Mouse (Mus musculus): Measurements from ENCODE around the gene Exosc2.

Exosc2 gene

GRCm38 (mm10) chr2:31670551-31671035 is at the start of gene Exosc2:
Gene Exosc2 (plus strand): TSS chr2:31670715.
- ChIA-PET CTCF (interaction anchor here in 3 of 4 experiments (0.6 to 1.8 kb wide), 8 partner anchors 13 to 371 kb away, joined by 3 to 6 read pairs (median 4); no protein-coding TSS in a partner anchor), POLR2A (interaction anchor here (0.8 to 2.1 kb wide), 29 partner anchors 8 to 478 kb away, joined by 3 to 17 read pairs (median 4); partner anchors contain the start of genes Abl1 (in 4 of the 4) and Fubp3 (in 1 of the 4))

- POLR2A ChIA-PET: interaction anchor here in 1 of 4 experiments (0.7 to 1.3 kb wide), 2 partner anchors 22 to 47 kb away, joined by 3 to 5 read pairs; no protein-coding TSS in a partner anchor
- CTCF ChIA-PET: interaction anchor here in 2 of 4 experiments (0.7 to 1.6 kb wide), 2 partner anchors 22 to 198 kb away, joined by 3 to 4 read pairs; no protein-coding TSS in a partner anchor
Measured at GRCm38 (mm10) chr2:31633531-31633930, 37.0 kb upstream of the Exosc2 start.

GRCm38 (mm10) chr2:31635281-31636137 is 35.0 kb upstream of the Exosc2 start:
- POLR2A ChIA-PET: interaction anchor here in 2 of 4 experiments (1.0 to 1.5 kb wide), 11 partner anchors 10 to 84 kb away, joined by 3 to 9 read pairs (median 4); partner anchors contain the start of gene Abl1 (in 1 of the 2)
- CTCF ChIA-PET: interaction anchor here in 2 of 4 experiments (0.8 to 1.8 kb wide), 3 partner anchors 19 to 152 kb away, joined by 4 to 6 read pairs (median 4); no protein-coding TSS in a partner anchor

DNA sequence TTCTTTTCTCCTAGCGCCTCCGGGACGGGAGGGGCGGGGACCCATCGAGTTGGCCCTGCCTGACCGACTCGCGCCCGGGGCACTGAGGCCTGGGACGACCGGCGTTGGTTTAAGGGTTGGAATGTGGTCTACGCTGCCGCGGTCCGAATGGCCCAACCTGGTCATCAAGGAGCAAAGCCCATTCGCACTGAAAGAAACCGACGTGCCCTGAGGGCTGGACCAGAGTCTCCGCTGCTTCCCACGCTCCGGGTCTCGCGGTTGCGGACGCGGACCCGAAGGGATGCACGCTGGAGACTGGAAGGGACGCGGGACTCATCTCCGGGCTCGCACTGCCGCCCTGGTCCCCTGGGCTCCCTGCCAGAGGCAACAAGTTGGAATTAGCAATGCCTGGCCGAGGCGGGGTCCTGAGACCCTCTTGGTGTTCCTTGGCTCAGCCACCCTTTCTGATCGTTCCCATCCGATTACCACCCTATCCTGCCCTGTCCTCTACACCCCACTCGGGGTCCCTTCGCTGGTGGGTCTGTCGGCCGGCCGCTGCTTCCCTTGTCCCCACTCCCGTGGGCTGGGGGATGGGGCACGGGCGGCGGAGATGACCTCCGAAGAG is 34.3 kb upstream of the Exosc2 start:
- POLR2A ChIA-PET: interaction anchor here in 2 of 4 experiments (1.0 to 1.5 kb wide), 5 partner anchors 15 to 85 kb away, joined by 3 to 6 read pairs (median 3); partner anchors contain the start of gene Abl1 (in 1 of the 2)

GRCm38 (mm10) chr2:31636742-31637141 is 33.8 kb upstream of the Exosc2 start:
- ChIA-PET POLR2A (interaction anchor here in 1 of 4 experiments (0.5 kb wide), 1 partner anchor 66 kb away, joined by 5 read pairs; no protein-coding TSS in a partner anchor), CTCF (no interaction called here)

More for the DNA sequence above, 34.3 kb upstream of the Exosc2 start:
- CTCF ChIA-PET: interaction anchor here in 1 of 4 experiments (1.8 kb wide), 1 partner anchor 25 kb away, joined by 6 read pairs; no protein-coding TSS in a partner anchor

DNA sequence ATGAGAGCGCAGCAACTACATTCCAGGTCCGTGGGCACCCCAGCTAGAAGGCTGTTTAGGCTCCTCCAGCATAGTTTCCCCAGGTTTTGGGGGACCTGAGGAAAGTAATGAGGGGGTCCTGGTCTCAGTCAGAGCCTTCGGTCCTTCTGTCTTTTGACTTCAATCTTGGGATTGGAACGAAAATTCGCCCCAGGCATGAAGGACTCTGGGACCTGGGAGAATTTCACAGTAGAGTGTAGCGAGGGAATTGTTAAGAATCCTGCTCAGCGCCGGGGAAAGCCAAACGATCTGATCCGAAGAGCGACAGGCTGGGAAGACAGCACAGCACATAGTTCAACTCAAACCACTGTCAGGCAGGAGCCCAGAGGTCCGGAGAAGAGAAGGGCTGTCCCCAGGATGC is 33.2 kb upstream of the Exosc2 start:
- POLR2A ChIA-PET: interaction anchor here in 3 of 4 experiments (0.5 to 1.5 kb wide), 4 partner anchors 67 to 168 kb away, joined by 3 to 5 read pairs (median 3); partner anchors contain the start of gene Ass1 (in 1 of the 3)
- CTCF ChIA-PET: interaction anchor here in 1 of 4 experiments (1.0 kb wide), 1 partner anchor 155 kb away, joined by 3 read pairs; no protein-coding TSS in a partner anchor

DNA sequence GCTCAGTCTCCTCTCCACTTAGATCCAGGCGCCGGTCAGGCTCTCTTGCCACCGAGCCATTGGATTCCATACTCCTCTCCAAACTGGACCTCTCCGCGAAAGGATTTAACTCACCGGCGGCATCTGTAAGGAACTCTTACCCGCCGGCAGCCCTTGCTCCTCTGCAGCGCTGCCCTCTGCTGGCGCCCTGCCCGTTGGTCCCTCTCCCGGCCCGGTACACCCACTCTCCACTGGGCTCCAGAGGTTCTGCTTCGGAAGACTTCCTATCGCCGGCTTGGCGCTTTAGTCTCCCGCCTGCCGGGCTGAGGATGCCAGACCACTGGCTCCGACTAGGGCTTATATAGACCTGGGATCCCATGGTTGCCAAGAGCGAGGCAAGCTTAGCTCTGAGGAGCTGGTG is 32.7 kb upstream of the Exosc2 start:
- CTCF ChIA-PET: interaction anchor here in 1 of 4 experiments (0.6 to 1.0 kb wide), 5 partner anchors 17 to 333 kb away, joined by 3 read pairs; no protein-coding TSS in a partner anchor
- POLR2A ChIA-PET: interaction anchor here in 3 of 4 experiments (0.6 to 2.1 kb wide), 10 partner anchors 14 to 263 kb away, joined by 3 to 14 read pairs (median 4); partner anchors contain the start of genes Ass1 (in 1 of the 3) and Exosc2 (in 1 of the 3)

- ChIA-PET POLR2A (interaction anchor here (0.6 to 2.1 kb wide), 18 partner anchors 13 to 1190 kb away, joined by 3 to 14 read pairs (median 3); partner anchors contain the start of genes Abl1 (in 1 of the 4), Ass1 (in 1 of the 4) and Exosc2 (in 1 of the 4)), CTCF (interaction anchor here in 2 of 4 experiments (0.6 to 1.4 kb wide), 7 partner anchors 12 to 334 kb away, joined by 3 read pairs; partner anchors contain the start of gene Exosc2 (in 1 of the 2))
Measured at GRCm38 (mm10) chr2:31638581-31639465, 31.7 kb upstream of the Exosc2 start.

GRCm38 (mm10) chr2:31639466-31639760 is 31.1 kb upstream of the Exosc2 start:
- ChIA-PET POLR2A (interaction anchor here (0.6 to 2.1 kb wide), 11 partner anchors 12 to 1191 kb away, joined by 3 to 14 read pairs (median 3); partner anchors contain the start of gene Abl1 (in 1 of the 4)), CTCF (interaction anchor here in 2 of 4 experiments (1.4 kb wide), 2 partner anchors 13 to 31 kb away, joined by 3 read pairs; partner anchors contain the start of gene Exosc2 (in 1 of the 2))

GRCm38 (mm10) chr2:31639901-31640608 is 30.5 kb upstream of the Exosc2 start, which contains the start of gene Prdm12:
Gene Prdm12 (plus strand): TSS chr2:31640037.
- ChIA-PET POLR2A (interaction anchor here in 3 of 4 experiments (0.6 to 2.1 kb wide), 5 partner anchors 11 to 1191 kb away, joined by 3 to 14 read pairs (median 4); no protein-coding TSS in a partner anchor), CTCF (interaction anchor here in 2 of 4 experiments (0.6 to 1.4 kb wide), 2 partner anchors 13 to 150 kb away, joined by 3 read pairs; no protein-coding TSS in a partner anchor)

- ChIA-PET POLR2A (interaction anchor here (0.5 to 2.4 kb wide), 12 partner anchors 9 to 326 kb away, joined by 3 to 25 read pairs (median 4); partner anchors contain the start of gene Fubp3 (in 1 of the 4)), CTCF (interaction anchor here in 3 of 4 experiments (0.6 to 2.2 kb wide), 5 partner anchors 11 to 169 kb away, joined by 3 to 5 read pairs (median 3); no protein-coding TSS in a partner anchor)
Measured at GRCm38 (mm10) chr2:31640609-31641507, 29.7 kb upstream of the Exosc2 start.

DNA sequence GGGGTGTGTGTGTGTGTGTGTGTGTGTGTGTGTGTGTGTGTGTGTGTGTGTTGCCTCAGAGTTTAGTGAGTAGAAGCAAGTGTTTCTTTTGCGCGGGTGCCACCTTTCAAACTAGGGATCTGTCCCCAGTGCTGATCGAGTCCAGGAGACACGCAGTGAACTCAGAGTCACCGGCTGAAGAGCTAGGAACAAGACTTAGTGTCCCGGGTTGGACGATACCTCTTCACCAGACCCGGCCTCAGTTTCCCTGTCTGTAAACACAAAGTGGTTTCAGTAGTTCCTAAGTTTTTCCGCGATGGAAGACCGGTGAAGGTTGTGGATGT is 29.0 kb upstream of the Exosc2 start:
- POLR2A ChIA-PET: interaction anchor here (0.5 to 2.4 kb wide), 18 partner anchors 9 to 327 kb away, joined by 3 to 25 read pairs (median 4); partner anchors contain the start of gene Fubp3 (in 1 of the 4)
- CTCF ChIA-PET: interaction anchor here in 3 of 4 experiments (0.7 to 2.2 kb wide), 10 partner anchors 11 to 835 kb away, joined by 3 to 7 read pairs (median 4); no protein-coding TSS in a partner anchor

DNA sequence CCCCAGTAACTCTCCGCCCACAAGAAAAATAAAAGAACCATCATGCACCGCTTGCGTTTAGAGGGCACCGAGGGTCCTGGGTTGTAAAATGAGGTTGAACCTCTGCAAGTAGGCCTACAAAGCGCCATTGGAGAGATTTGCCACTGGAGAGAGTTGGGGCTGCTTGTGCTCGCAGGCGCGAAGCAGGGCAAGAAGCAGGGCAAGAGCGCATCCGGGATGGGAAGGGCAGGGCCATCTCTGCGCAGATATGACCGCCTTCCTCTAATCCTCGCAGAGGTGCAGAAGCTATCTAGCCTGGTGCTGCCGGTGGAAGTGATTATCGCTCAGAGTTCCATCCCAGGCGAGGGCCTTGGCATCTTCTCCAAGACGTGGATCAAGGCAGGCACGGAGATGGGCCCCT is 28.6 kb upstream of the Exosc2 start:
- ChIA-PET CTCF (interaction anchor here in 3 of 4 experiments (0.7 to 2.2 kb wide), 10 partner anchors 10 to 836 kb away, joined by 3 to 7 read pairs (median 4); no protein-coding TSS in a partner anchor), POLR2A (interaction anchor here (0.7 to 2.4 kb wide), 15 partner anchors 9 to 327 kb away, joined by 3 to 25 read pairs (median 4); partner anchors contain the start of gene Fubp3 (in 1 of the 4))

DNA sequence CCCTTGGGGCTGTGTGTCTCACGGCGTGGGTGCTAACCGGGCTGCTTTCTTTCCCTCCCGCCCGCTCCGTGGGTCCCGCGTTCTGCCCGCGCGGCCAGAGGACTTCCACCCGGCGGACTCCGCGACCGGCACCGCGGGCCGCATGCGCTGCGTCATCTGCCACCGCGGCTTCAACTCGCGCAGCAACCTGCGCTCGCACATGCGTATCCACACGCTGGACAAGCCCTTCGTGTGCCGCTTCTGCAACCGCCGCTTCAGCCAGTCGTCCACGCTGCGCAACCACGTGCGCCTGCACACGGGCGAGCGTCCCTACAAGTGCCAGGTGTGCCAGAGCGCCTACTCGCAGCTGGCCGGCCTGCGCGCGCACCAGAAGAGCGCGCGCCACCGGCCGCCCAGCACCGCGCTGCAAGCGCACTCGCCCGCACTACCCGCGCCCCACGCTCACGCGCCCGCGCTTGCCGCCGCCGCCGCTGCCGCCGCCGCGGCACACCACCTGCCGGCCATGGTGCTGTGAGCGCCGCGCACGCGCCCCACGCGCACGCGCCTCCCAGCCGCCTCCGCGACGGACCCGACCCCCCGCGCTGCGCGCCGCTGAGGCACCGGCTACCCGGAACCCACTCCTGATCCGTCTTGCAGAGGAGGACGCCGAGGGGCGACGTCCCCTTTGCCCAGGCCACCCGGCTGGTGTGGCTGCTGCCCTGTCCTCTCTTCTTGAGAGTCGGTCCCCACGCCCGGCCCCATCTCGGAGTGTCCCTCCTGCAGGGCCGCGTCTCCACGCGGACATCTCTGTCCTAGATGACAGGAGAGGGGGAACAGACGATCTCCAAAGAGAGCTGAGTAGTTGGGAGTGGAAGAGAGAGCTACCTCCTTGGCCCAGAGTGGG is 16.3 kb upstream of the Exosc2 start:
- ChIA-PET CTCF (interaction anchor here (0.5 to 1.7 kb wide), 12 partner anchors 12 to 898 kb away, joined by 3 to 10 read pairs (median 3); no protein-coding TSS in a partner anchor), POLR2A (interaction anchor here in 2 of 4 experiments (0.6 to 1.2 kb wide), 12 partner anchors 8 to 236 kb away, joined by 3 to 4 read pairs (median 3); partner anchors contain the start of genes Exosc2 (in 1 of the 2) and Fubp3 (in 1 of the 2))

Data from embryonic stem cell, embryonic (primary cell).